Mouse (Mus musculus) kidney, embryonic 15.5 days (tissue): ENCODE data around the gene Fbxo9. TPM values are rescaled to one million over a fixed set of nuclear protein-coding genes. Genes with fewer than 3 reads are reported as not detected.

Source experiments
- ATAC-seq: fragments of 200-750 bp; cut with Nextera tagmentation; replicated peaks from 2 replicates; pipeline ENCODE4 v1.8.0; 2017; ENCODE audit warnings: moderate TSS enrichment; ENCODE audit not compliant: low FRiP score
- H3K27ac ChIP-seq: fragments of 300-500 bp; sonication (generic); 2 replicates; pipeline ENCODE4 v1.5.1; 2015; ENCODE audit warnings: mild to moderate bottlenecking, inconsistent platforms
- H3K27me3 ChIP-seq: fragments of 300-500 bp; sonication (generic); 2 replicates; pipeline ENCODE4 v1.6.1; 2015; ENCODE audit warnings: inconsistent platforms
- H3K36me3 ChIP-seq: fragments of 300-500 bp; sonication (generic); 2 replicates; pipeline ENCODE4 v1.6.1; 2015; ENCODE audit warnings: inconsistent platforms
- H3K4me1 ChIP-seq: fragments of 300-500 bp; sonication (generic); 2 replicates; pipeline ENCODE4 v1.6.1; 2015; ENCODE audit warnings: inconsistent platforms
- H3K4me2 ChIP-seq: fragments of 300-500 bp; sonication (generic); 2 replicates; pipeline ENCODE4 v1.6.1; 2015; ENCODE audit warnings: moderate library complexity, mild to moderate bottlenecking, inconsistent platforms
- H3K4me3 ChIP-seq: fragments of 300-500 bp; sonication (generic); replicated peaks from 2 replicates; pipeline ENCODE4 v1.5.1; 2015; ENCODE audit warnings: mild to moderate bottlenecking, inconsistent platforms
- H3K9ac ChIP-seq: fragments of 300-500 bp; sonication (generic); 2 replicates; pipeline ENCODE4 v1.6.1; 2015; ENCODE audit warnings: mild to moderate bottlenecking, inconsistent platforms
- H3K9me3 ChIP-seq: fragments of 300-500 bp; sonication (generic); replicated peaks from 2 replicates; pipeline ENCODE4 v1.6.1; 2016; ENCODE audit warnings: inconsistent platforms
- WGBS: fragments of 180-500 bp; shearing (Covaris S2); methylation state at CpG from one replicate; pipeline ENCODE4 v1.1.7; 2015; ENCODE audit warnings: mixed read lengths; 5-methylcytosine and 5-hydroxymethylcytosine counted together
- polyA plus RNA-seq: library from polyadenylated mRNA; unstranded; fragments of >200 nt; fragmentation: Nextera tagmentation; extraction: Ambion mirVana; gene quantifications from 2 replicates; pipeline ENCODE4 v1.2.1, GENCODE M21; 2015

Fbxo9 gene
- polyA plus RNA-seq, 1 experiment from 2014 or later, result 38.4 TPM

DNA sequence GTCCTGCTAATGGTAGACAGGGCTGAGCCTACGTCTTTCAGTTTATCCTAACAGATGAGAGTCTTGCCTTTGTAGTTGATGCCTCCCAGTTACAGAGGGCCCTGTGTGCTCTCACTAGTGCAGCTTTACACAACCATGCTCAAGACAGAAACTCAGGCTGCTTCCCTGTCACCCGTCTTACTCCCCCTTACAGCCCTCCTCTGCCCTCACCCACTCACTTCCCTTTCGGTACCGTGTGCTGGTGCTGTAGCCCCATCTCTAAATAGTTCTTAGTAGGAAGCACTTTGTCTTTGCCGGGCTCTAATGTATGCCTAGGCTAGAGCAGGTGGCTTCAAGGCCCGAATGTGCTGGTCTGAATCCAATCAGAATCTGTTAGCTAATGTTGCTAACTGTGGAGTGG lies 15.4 kb upstream of the Fbxo9 start:
- 88% methylated on average over 6 of the region's 6 CpGs for WGBS
- ATAC-seq, result no peak
- H3K27me3 ChIP-seq, result no peaks in the 10 kb centered on the region
- H3K36me3 ChIP-seq, result 0 out of 2 replicates have a peak, but pooled peaks cover 3% of the 10 kb centered on the region
- peaks cover 17% of the 10 kb centered on the region for H3K4me1 ChIP-seq
- H3K27ac ChIP-seq, result no peak overlapping the region
- no peaks in the 10 kb centered on the region for H3K9me3 ChIP-seq
- H3K9ac ChIP-seq, result no peak overlapping the region
- no peak overlapping the region for H3K4me2 ChIP-seq
- H3K4me3 ChIP-seq, result no peak overlapping the region

- H3K27me3 ChIP-seq, result no peaks in the 10 kb centered on the region
- H3K27ac ChIP-seq, result no peak overlapping the region
- peaks cover 12% of the 10 kb centered on the region; the same call in 1 of the 2 replicates for H3K36me3 ChIP-seq
- no peak overlapping the region for H3K4me2 ChIP-seq
- WGBS, result 81% methylated on average over 7 of the region's 7 CpGs
- no peak for ATAC-seq
- H3K4me3 ChIP-seq, result no peak overlapping the region
- no peaks in the 10 kb centered on the region for H3K9me3 ChIP-seq
- H3K9ac ChIP-seq, result no peak overlapping the region
- H3K4me1 ChIP-seq, result peaks cover 17% of the 10 kb centered on the region
These were observed 14.3 kb upstream of the Fbxo9 start for GRCm38 (mm10) chr9:78122939-78123712.

DNA sequence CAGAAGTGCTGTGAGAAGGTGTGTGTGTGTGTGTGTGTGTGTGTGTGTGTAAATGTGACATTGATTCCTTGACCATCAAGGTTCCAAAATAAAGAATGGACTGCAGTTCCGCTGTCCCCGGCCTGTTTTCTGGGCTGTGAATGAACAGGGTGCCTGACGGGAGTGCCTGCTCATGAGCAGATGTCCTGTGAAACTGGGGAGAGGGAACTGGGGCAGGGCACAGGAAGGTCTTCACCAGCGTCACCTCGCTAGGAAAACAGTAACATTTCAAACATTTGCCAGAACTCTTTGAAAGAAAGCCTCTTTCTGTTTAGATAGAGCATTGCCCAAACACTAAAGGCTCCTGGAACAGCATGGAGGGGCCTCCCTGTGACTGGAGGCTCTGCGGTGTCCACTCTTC lies 13.1 kb upstream of the Fbxo9 start:
- Histone ChIP-seq H3K27ac (no peak overlapping the region), H3K4me2 (no peak overlapping the region), H3K27me3 (no peaks in the 10 kb centered on the region), H3K36me3 (peaks cover 12% of the 10 kb centered on the region; the same call in 1 of the 2 replicates), H3K4me1 (peaks cover 12% of the 10 kb centered on the region), H3K9ac (no peak overlapping the region), H3K4me3 (no peak overlapping the region), H3K9me3 (no peaks in the 10 kb centered on the region)
- 78% methylated on average over 6 of the region's 6 CpGs for WGBS
- no peak for ATAC-seq

DNA sequence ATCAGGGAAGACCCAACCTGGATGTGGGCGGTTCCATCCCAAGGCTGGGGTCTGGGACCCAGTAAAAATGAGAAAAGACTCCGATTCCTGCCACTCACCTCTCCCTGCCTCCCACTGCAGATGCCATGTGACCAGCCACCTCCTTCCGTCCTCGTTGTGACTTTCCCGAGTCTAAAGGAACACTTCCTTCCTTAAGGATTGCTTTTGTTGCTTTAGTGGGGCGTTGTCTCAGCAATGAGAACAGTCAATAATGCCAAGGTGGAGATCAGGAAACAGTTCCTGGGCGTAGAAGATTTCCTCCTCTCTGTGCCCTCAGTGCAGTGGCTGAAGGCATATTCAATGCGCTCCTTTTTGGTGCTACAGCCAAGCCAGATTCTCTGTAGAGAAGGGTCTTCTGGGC lies 12.5 kb upstream of the Fbxo9 start:
- Histone ChIP-seq H3K36me3 (peaks cover 12% of the 10 kb centered on the region; the same call in 1 of the 2 replicates), H3K9me3 (no peaks in the 10 kb centered on the region), H3K27me3 (no peaks in the 10 kb centered on the region), H3K4me2 (no peak overlapping the region), H3K4me1 (peaks cover 8% of the 10 kb centered on the region; the same call in 1 of the 2 replicates), H3K27ac (no peak overlapping the region), H3K4me3 (no peak overlapping the region), H3K9ac (no peak overlapping the region)
- WGBS, result 77% methylated on average over 8 of the region's 8 CpGs
- ATAC-seq, result no peak

DNA sequence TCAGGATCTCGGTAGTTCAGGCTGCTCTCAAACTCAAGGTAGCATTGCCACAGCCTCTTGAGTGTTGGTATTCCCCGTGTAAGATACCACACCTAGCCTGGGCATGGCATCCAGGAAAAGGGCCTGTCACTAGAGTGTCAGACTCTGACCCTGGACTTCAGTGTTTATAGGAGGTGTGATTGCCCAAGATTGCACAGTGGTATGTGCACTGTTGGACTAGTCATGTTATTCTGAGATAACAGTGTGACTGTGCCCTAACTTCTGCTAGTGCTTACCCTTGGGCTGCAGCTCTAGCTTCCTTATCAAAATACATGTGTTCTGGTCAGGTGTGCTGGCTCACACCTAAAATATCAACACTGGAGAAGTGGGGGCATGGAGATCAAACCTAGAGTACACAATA lies 8.8 kb upstream of the Fbxo9 start:
- H3K4me2 ChIP-seq, result no peak overlapping the region
- no peak overlapping the region for H3K27ac ChIP-seq
- H3K9ac ChIP-seq, result no peak overlapping the region
- no peaks in the 10 kb centered on the region for H3K9me3 ChIP-seq
- H3K4me1 ChIP-seq, result peaks cover 23% of the 10 kb centered on the region
- WGBS, result 86% methylated on average over 2 of the region's 2 CpGs
- no peak for ATAC-seq
- no peaks in the 10 kb centered on the region for H3K27me3 ChIP-seq
- H3K36me3 ChIP-seq, result peaks cover 12% of the 10 kb centered on the region; the same call in 1 of the 2 replicates
- H3K4me3 ChIP-seq, result no peak overlapping the region

- peaks cover 24% of the 10 kb centered on the region for H3K4me1 ChIP-seq
- ATAC-seq, result no peak
- peak overlapping the region; percentile 41; the same call in 1 of the 2 replicates for H3K27ac ChIP-seq
- no peak overlapping the region for H3K4me3 ChIP-seq
- peaks cover 9% of the 10 kb centered on the region; the same call in 1 of the 2 replicates for H3K36me3 ChIP-seq
- WGBS, result 68% methylated on average over 9 of the region's 9 CpGs
- no peak overlapping the region for H3K9ac ChIP-seq
- no peaks in the 10 kb centered on the region for H3K27me3 ChIP-seq
- H3K4me2 ChIP-seq, result peak overlapping the region; percentile 58; the same call in 1 of the 2 replicates
- H3K9me3 ChIP-seq, result no peaks in the 10 kb centered on the region
These were observed 6.9 kb upstream of the Fbxo9 start for GRCm38 (mm10) chr9:78115746-78116145.

- peak; percentile 10; the same call in 1 of the 2 replicates for ATAC-seq
- H3K4me2 ChIP-seq, result peak overlapping the region; percentile 58
- peak overlapping the region; percentile 92 for H3K9ac ChIP-seq
- WGBS, result under 1% methylated on average over 14 of the region's 14 CpGs
- H3K36me3 ChIP-seq, result peaks cover 3% of the 10 kb centered on the region; the same call in 1 of the 2 replicates
- H3K9me3 ChIP-seq, result no peaks in the 10 kb centered on the region
- H3K27ac ChIP-seq, result peak overlapping the region; percentile 90
- peak overlapping the region; percentile 84 for H3K4me3 ChIP-seq
- no peaks in the 10 kb centered on the region for H3K27me3 ChIP-seq
- H3K4me1 ChIP-seq, result peaks cover 33% of the 10 kb centered on the region
These were observed 4.6 kb upstream of the Fbxo9 start for GRCm38 (mm10) chr9:78113538-78113885.

GRCm38 (mm10) chr9:78112770-78113537 lies 4.1 kb upstream of the Fbxo9 start:
- Histone ChIP-seq H3K27ac (peak overlapping the region; percentile 90), H3K9ac (peak overlapping the region; percentile 92), H3K4me1 (peaks cover 33% of the 10 kb centered on the region), H3K27me3 (no peaks in the 10 kb centered on the region), H3K4me2 (peak overlapping the region; percentile 58), H3K9me3 (no peaks in the 10 kb centered on the region), H3K4me3 (peak overlapping the region; percentile 84), H3K36me3 (no peaks in the 10 kb centered on the region)
- ATAC-seq, result peak; percentile 82
- 1% methylated on average over 47 of the region's 47 CpGs for WGBS

GRCm38 (mm10) chr9:78111456-78111855 lies 2.6 kb upstream of the Fbxo9 start:
- peaks cover 47% of the 10 kb centered on the region for H3K4me1 ChIP-seq
- no peak overlapping the region for H3K9ac ChIP-seq
- H3K4me3 ChIP-seq, result no peak overlapping the region
- no peaks in the 10 kb centered on the region for H3K36me3 ChIP-seq
- H3K27me3 ChIP-seq, result no peaks in the 10 kb centered on the region
- ATAC-seq, result no peak
- WGBS, result 88% methylated on average over 2 of the region's 2 CpGs
- H3K27ac ChIP-seq, result no peak overlapping the region
- H3K9me3 ChIP-seq, result no peaks in the 10 kb centered on the region
- H3K4me2 ChIP-seq, result no peak overlapping the region

GRCm38 (mm10) chr9:78109656-78110055 lies 791 bp upstream of the Fbxo9 start:
- Histone ChIP-seq H3K9ac (no peak overlapping the region), H3K36me3 (0 out of 2 replicates have a peak, but pooled peaks cover 3% of the 10 kb centered on the region), H3K4me1 (peaks cover 47% of the 10 kb centered on the region), H3K9me3 (no peaks in the 10 kb centered on the region), H3K4me2 (peak overlapping the region; percentile 70), H3K27me3 (no peaks in the 10 kb centered on the region), H3K4me3 (peak overlapping the region; percentile 90), H3K27ac (no peak overlapping the region)
- 48% methylated on average over 5 of the region's 5 CpGs for WGBS
- no peak for ATAC-seq

- peaks cover 18% of the 10 kb centered on the region; the same call in 1 of the 2 replicates for H3K36me3 ChIP-seq
- H3K9ac ChIP-seq, result peak overlapping the region; percentile 86
- peak overlapping the region; percentile 94 for H3K27ac ChIP-seq
- H3K9me3 ChIP-seq, result no peaks in the 10 kb centered on the region
- H3K4me3 ChIP-seq, result peak overlapping the region; percentile 90
- peaks cover 38% of the 10 kb centered on the region for H3K4me1 ChIP-seq
- peak; percentile 83 for ATAC-seq
- peak overlapping the region; percentile 70 for H3K4me2 ChIP-seq
- under 1% methylated on average over 88 of the region's 88 CpGs for WGBS
- H3K27me3 ChIP-seq, result no peaks in the 10 kb centered on the region
These were observed 711 bp downstream of the Fbxo9 start for GRCm38 (mm10) chr9:78107912-78108795.
